Mouse (Mus musculus): ENCODE data around the gene Tead3.

- TF ChIP-seq CTCF (IDR thresholded peaks at IDR 0.05; ENCODE audit: low read depth, low read length): no peak
- TF ChIP-seq POLR2A (IDR thresholded peaks at IDR 0.05; ENCODE audit: borderline replicate concordance, low read depth, low read length): no peak
These were observed 17.6 kb downstream of the Tead3 start for GRCm38 (mm10) chr17:28332915-28333546.

Measured in bone marrow macrophage, adult 2 months (primary cell).